Mouse (Mus musculus) cerebellum, postnatal 10 days (tissue): ENCODE measurements around the gene Hdac9.

Source experiments
- DNase-seq, 2 experiments: peaks; one replicate each; pipeline ENCODE4 v3.0.0; 2021; ENCODE audit warnings: mixed read lengths in 2 of 2

Gene Hdac9

GRCm38 (mm10) chr12:34332884-34333283 is 584.0 kb downstream of the Hdac9 start:
- no peak for DNase-seq

- DNase-seq, result no peak
These were observed 589.8 kb downstream of the Hdac9 start for GRCm38 (mm10) chr12:34327111-34327510.

GRCm38 (mm10) chr12:34312113-34312719 is 604.7 kb downstream of the Hdac9 start:
- DNase-seq, result no peak

GRCm38 (mm10) chr12:34305453-34305852 is 611.4 kb downstream of the Hdac9 start:
- no peak for DNase-seq

- DNase-seq, result no peak
These were observed 624.5 kb downstream of the Hdac9 start for GRCm38 (mm10) chr12:34292346-34292745.

GRCm38 (mm10) chr12:34287218-34287617 is 629.7 kb downstream of the Hdac9 start:
- no peak for DNase-seq

GRCm38 (mm10) chr12:34284888-34285287 is 632.0 kb downstream of the Hdac9 start:
- DNase-seq, result no peak

- DNase-seq, result no peak
These were observed 632.5 kb downstream of the Hdac9 start for GRCm38 (mm10) chr12:34284396-34284795.

GRCm38 (mm10) chr12:34278822-34279221 is 638.1 kb downstream of the Hdac9 start:
- DNase-seq, result no peak

- no peak for DNase-seq
These were observed 643.1 kb downstream of the Hdac9 start for GRCm38 (mm10) chr12:34273816-34274215.

GRCm38 (mm10) chr12:34270096-34270495 is 646.8 kb downstream of the Hdac9 start:
- DNase-seq, result no peak

GRCm38 (mm10) chr12:34269472-34270040 is 647.3 kb downstream of the Hdac9 start:
- DNase-seq, result no peak

- DNase-seq, result no peak
These were observed 657.2 kb downstream of the Hdac9 start for GRCm38 (mm10) chr12:34259651-34260050.

- no peak for DNase-seq
These were observed 667.7 kb downstream of the Hdac9 start for GRCm38 (mm10) chr12:34249160-34249559.

GRCm38 (mm10) chr12:34248193-34249121 is 668.4 kb downstream of the Hdac9 start:
- DNase-seq, result no peak

- DNase-seq, result no peak
These were observed 678.1 kb downstream of the Hdac9 start for GRCm38 (mm10) chr12:34238796-34239195.

GRCm38 (mm10) chr12:34231621-34232150 is 685.2 kb downstream of the Hdac9 start:
- DNase-seq, result peak; percentile 22 to 31

GRCm38 (mm10) chr12:34224505-34224904 is 692.4 kb downstream of the Hdac9 start:
- DNase-seq, result no peak

- DNase-seq, result no peak
These were observed 695.9 kb downstream of the Hdac9 start for GRCm38 (mm10) chr12:34221014-34221413.

- no peak for DNase-seq
These were observed 696.6 kb downstream of the Hdac9 start for GRCm38 (mm10) chr12:34220051-34220926.

GRCm38 (mm10) chr12:34218561-34218960 is 698.3 kb downstream of the Hdac9 start:
- no peak for DNase-seq
